Mouse (Mus musculus) frontal cortex, postnatal 10 days (tissue): Measurements from ENCODE around the gene Mospd2.
A peak's percentile ranks its signal among the peaks of the same experiment; 100 is the strongest.

Experiments used
- DNase-seq, 2 experiments: peaks; one replicate each; pipeline ENCODE4 v3.0.0; 2022; ENCODE audit warnings: low spot score in 2 of 2, mixed read lengths in 1 of 2

Gene Mospd2

DNA sequence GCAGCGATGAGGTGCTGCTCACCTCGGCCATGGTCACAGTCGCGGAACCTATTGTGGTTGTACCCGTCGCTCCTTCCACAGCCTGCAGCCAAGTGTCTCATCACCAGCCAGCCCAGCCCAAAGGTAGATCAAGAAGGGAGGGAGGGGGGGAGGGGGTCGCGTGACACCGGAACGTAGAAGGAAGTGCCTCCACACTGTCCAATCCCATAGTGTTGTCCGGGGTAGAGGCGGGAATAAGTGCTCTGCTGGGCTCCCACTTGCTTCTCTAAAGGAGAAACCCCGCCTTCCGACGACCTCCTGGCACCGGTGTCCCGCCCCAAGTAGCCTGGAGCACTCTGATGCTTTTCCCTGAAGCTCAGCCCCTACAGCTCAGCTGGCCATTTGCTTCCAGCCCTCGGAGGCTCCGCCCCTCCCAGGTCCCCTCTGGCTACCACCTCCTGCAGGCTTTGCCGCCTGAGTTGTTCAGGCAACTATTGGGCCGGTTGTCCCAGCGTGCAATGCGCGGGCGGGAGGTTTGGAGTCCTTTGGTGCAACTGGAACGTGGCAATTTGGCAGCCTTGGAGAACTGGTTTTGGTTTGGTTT lies at the start of gene Mospd2, which contains the start of gene Fancb:
Mospd2 (minus strand) TSS at position 183 of the 583 bp plus-strand sequence.
Fancb (plus strand) TSS at position 400 of the 583 bp plus-strand sequence.
- DNase-seq: peak; percentile 78 to 83

DNA sequence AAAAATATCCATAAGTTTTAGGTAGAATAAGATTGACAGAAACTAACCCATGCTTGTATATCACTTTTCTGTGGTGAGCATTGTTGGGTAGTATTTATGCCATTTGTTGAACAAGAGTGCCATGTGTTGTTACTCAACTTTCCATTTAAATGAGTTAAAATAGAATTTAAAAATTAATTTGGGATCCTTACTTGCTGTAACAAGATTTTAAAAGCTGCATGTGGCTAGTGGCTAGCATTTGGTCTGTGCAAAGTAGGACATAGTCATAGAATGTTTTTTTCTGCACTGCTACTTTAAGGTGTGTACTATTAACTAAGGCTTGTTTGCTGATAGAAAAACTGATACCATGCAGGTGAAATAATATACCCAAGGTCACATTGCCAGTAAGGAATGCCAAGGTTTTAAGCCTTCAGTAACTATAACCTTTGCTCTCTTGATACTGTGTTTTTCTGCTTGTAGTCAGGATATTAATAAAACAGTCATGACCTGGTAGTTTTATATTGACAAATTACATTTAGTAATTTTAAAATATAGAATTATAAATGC lies 24.7 kb upstream of the Mospd2 start, which contains the start of gene Gm17604:
Gm17604 (minus strand) TSS at position 51 of the 546 bp plus-strand sequence.
- DNase-seq: no peak

DNA sequence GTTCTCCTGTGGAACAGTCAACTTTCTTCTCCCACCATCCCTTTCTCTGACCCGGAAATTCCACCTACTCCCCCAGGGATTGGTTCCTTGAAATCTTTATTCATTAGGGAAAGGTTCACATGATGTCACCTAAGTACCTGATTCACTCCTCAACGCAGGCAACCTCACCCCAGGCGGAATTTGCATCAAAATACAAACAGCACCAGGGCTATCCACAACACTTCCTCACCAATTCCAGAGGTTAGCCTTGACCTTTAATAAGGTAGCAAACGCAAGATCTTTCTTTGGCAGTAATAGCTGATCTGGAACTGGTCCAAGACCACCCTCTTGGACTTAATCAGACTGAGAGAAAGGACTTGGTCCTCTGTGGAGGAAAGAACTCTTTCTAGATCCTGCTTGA lies 23.0 kb upstream of the Mospd2 start:
- no peak for DNase-seq

DNA sequence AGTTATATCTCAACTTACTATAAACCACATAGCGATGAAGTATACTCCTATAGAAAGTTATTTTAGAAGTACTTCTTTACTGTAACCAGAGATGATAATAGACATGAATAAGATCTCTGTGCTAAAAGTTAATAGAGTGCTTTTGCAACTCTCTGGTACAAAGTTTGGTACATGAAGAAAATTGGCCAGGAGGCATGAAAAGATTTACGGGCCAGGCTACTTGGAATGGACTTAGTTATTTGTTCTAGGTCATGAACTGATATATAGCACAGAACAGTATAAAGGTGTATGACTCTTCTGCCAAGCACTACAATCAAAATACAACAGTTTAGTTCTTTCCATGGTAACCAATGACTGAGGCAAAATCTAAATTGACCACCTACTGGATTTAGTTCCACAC lies 1.3 kb downstream of the Mospd2 start:
- DNase-seq: no peak

DNA sequence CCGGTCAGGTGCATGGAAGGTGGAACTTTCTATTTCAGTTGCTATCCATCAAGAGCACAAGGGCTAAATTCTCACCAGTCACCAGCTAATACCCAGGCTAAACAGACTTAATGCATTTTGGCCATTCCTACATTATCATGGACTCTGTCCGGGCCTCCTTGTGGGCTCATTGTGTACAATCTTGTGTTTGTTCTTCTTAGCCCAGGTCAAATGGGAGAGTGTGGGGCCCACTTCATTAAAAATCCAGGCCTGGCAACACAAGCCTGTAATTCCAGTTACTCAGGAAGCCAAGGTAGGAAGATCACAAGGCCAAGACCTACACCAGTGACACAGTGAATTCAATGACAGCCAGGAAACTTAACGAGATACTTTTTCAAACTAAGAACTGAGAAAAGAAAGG lies 9.0 kb downstream of the Mospd2 start:
- no peak for DNase-seq

DNA sequence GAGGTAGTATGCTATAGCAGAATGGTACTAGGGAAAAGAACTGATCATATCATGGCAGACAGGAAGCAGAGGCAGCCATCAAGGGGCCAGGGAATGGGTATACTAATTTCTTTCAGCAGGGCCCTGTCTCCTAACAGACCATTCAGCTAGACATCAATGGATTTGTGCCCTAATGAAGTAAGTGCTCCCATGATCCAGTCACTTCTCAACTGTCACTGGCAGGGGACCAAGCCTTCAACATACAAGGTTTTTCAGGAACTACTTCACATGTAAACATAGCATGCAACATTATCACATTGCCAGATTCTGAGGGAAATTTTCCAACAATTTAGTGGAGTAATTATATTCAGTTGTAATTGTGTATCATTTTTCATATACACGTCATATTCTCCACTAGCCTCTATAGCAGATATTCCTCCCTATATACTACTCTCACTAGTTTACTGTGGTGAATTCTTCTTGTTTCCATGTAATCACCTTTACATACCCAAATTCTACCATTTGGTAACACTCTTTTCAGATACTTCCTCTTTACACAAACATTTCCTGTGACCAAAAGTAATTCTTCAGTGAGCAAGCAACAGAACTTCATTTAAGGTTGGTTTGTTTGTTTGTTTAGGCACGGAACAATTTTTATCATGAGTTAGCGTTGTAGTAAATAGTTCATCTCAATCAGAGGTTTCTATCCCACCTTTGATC lies 14.3 kb downstream of the Mospd2 start:
- DNase-seq: no peak

DNA sequence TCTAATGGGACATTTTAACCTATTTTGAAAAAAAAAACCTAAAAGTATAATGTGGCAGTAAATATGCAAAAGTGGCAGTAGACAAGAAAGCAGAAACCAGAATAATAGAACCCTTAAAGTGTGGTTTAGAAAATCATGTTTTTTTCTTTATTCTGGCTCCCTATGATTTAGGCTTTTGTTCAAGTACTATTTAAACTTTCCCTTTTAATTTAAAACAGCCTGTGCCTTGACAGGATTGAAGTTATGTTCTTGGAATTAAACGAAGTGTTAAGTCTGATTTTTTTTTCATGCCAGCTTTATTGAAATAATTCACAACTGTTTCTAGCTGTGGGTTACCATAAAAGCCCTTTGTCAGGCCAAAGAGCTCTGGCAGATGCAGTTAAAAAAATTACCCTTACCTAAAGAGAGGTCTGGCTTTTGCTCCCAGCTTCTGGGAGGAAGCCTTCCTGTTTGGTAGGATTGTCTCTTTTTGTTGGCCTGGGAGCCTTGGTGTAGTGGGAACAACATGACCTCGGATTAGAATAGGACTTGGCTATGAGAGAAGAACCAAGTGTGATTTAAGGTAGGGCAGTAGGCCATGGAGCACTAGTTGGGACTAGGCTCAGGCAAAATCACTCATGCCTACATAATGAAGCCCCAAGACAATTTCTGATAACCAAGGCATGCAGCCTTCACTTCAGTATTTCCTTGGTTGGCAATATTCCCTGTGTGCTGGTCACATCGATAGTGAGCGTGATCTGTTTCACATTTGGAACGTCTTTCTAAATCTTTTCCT lies 27.4 kb downstream of the Mospd2 start:
- no peak for DNase-seq

DNA sequence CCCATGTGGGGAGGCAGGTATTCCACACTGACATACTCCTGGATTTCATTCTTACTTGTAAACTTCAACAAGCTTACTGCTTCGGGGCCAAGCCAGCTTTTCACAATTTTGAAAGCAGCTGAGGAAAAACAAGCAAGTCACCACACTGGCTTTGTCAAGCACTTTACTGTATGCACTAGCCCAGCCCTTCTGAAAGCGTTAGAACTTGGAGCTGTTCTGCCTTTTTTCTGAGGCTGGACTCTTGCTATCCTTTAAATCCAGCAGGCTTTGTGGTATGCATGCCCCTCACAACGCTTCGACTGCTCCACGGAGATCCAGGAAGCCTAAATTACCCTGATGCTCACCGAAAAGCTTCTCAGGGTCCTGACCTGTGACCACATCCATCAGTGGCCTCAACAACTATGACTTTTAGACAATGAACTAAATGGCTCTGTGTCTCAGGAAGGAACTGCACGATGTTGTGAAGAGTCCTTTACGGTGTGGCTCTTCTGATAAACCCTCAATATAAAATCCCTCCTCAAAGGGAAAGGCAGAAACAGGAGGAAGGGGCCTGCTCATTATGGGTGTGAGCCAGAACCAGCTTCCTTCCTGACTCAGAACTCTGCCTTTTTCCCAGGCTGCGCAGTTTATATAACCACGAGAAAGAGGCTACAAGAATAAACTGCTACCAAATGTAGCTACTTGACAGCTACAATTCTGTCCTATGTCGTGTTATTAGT lies 28.2 kb downstream of the Mospd2 start:
- no peak for DNase-seq

DNA sequence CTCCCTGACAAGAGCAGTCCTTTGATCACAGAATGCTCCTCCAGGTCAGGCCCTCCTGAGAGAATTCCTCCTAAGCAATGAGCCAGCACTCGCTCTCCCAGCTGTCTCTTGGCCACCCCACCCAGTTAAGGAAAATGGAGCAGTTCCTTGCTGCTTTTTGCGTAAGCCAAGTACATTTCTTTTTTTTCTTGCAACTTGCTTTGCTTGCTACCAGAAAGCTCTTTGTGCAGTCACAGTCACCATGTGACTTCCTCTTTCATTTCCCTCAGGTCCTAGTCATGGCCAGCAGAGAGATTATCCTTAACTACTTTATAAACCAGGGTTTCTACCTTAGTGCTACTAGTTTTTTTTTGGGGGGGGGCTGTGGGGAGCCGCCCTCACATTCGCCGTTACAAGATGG lies 38.6 kb downstream of the Mospd2 start:
- DNase-seq: no peak

DNA sequence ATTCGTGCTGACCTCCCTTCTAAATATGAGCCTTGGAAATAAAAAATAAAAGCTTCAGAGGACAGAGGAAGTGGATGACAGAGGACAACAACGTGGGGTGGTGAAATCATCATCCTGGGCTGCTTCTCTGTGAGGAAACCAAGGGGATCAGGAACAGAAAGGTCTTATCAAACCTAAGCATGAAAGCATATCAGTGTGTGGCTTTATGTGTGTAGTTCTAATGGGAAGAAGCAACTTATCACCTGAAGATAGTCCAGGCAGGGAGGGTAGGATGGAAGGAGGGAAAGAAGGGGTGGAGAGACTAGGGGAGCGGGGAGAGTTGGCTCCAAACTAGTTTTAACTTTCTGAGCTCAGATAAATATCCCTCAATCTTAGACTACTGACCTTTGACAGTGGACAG lies 67.2 kb downstream of the Mospd2 start:
- no peak for DNase-seq

DNA sequence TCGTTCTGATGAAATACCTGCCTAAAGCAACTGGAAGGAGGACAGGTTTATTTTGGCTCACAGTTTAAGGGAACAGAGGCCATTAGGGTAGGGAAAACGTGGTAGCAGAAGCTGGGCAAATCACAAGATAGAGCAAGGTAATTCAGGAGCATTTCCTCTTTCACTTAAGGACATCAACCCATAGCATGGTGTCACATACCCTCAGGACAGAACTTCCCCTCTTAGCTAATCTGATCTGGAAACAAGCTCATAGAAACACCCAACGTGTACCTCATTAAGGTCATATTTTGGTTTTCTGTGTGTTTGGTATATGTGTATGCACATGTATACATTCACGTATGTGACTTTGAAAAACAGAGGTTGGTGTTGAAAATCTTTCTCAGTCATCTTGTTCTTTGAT lies 68.0 kb downstream of the Mospd2 start:
- no peak for DNase-seq

DNA sequence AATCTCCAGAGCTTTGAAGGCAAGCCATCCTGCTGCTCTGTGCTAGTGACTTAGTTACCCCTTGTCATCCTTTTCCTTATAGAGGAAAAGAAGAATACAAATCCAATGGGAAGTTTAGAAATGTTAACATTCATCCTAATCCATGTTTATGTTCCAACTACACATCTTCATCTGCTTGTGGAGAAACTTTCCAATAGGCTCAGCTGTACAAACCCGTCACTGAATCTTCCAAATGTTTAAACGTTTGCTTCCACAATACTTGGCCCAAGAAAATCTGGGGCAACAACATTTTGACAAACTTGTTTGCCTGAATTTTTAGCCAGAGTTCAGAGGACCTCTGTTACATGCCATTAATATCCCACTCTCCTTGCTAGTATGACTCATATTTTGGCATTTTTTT lies 78.3 kb downstream of the Mospd2 start:
- no peak for DNase-seq

DNA sequence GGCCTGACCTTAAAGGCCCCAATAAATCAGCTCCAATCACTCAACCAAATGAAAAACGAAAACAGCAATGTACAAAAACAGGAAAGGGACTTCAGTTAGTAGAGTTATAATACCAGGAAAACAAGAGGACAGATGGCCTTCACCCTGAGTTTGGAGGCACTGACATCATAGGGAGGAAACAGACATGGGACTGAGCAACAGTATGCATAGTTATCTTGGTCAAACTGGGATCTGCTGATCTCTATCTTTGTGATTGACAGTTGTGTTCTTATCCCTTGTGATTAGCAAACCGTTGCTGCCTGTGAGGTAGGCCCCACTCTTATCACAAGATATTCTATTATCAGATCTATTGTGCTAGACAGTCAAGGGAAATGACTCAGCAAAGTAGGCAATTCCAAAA lies 80.4 kb downstream of the Mospd2 start:
- DNase-seq: no peak

DNA sequence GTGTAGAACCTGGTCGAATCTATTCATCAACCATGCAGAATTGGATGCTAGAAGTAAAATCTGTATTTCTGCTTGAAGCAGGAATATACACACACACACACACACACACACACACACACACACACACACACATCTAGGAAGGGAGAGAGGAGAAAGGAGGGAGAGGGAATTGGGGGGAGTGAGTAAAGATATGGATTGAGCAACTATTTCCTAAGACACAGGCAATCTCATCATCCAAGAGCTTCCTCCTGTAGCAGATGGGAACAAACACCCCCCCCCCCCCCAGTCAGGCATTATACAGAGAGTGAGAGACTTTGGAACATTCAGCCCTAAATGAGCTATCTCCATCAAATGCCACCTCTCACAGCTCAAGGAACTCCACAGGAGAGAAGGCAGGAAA lies 93.9 kb downstream of the Mospd2 start:
- DNase-seq: no peak
